In genomic region chrX:111696356-111697282, GRCm38 (mm10) we compare ENCODE assay signal across 8 mouse cellular contexts. TPM values are rescaled to one million over a fixed set of nuclear protein-coding genes. Genes with fewer than 3 reads are reported as not detected.
DNase-seq lines count a peak whose midpoint lies in the region; ATAC-seq and TF ChIP-seq lines count a peak whose summit lies in the region.

TSS of gene Hdx (minus strand) at chrX:111697079.

- H3K4me1 ChIP-seq in ES-E14 (ENCODE audit: control insufficient read depth in 2 of 2, insufficient read depth in 2 of 2, low read length in 2 of 2, poor library complexity in 1 of 2), result no peaks in the 10 kb centered on the region
- no peaks in the 10 kb centered on the region for H3K4me1 ChIP-seq in forebrain, embryonic 16.5 days (replicated peaks; ENCODE audit: control insufficient read depth, insufficient read depth, low read length)
- H3K4me1 ChIP-seq in liver, embryonic 12.5 days, result no peaks in the 10 kb centered on the region
- H3K4me1 ChIP-seq in neural tube, embryonic 14.5 days (ENCODE audit: control insufficient read depth, insufficient read depth, low read length), result no peaks in the 10 kb centered on the region

- in situ Hi-C loops in ES-E14 (cut with MboI; ENCODE audit: low sequenced_read_pairs in 2 of 2, unreplicated experiment in 2 of 2), result no loop called here

- H3K4me2 ChIP-seq in forebrain, embryonic 16.5 days (ENCODE audit: low read length), result peak within 1 kb of the TSS; percentile 56
- peak within 1 kb of the TSS; percentile 56 for H3K4me2 ChIP-seq in liver, embryonic 12.5 days
- H3K4me2 ChIP-seq in neural tube, embryonic 14.5 days (ENCODE audit: low read depth, low read length), result peak within 1 kb of the TSS; percentile 45

- ATAC-seq in forebrain, embryonic 16.5 days, result peak; percentile 97
- no peak for ATAC-seq in liver, embryonic 12.5 days
- ATAC-seq in neural tube, embryonic 14.5 days (ENCODE audit: low read depth), result peak; percentile 95
- ATAC-seq in inflammation-experienced regulatory T-cells, adult 6 months, result no peak

- no peaks in the 10 kb centered on the region for H3K36me3 ChIP-seq in ES-E14 (ENCODE audit: control insufficient read depth, insufficient read depth, low read length, poor library complexity, severe bottlenecking)
- no peaks in the 10 kb centered on the region for H3K36me3 ChIP-seq in forebrain, embryonic 16.5 days (ENCODE audit: control insufficient read depth, insufficient read depth)
- H3K36me3 ChIP-seq in liver, embryonic 12.5 days, result no peaks in the 10 kb centered on the region
- no peaks in the 10 kb centered on the region for H3K36me3 ChIP-seq in neural tube, embryonic 14.5 days (ENCODE audit: control insufficient read depth, insufficient read depth, low read length)

- DNase-seq in ES-E14 (ENCODE audit: low read depth, low spot score), result peak; percentile 56
- peak; percentile 67 to 78 for DNase-seq in cerebellum, adult 18-20 months
- DNase-seq in heart, postnatal 10 days, result peak; percentile 45 to 61
- DNase-seq in kidney, postnatal 36 days, result peak; percentile 43 to 56

- 16% methylated on average over 26 of the region's 26 CpGs for whole genome bisulfite sequencing in forebrain, embryonic 16.5 days
- 16% methylated on average over 26 of the region's 26 CpGs for WGBS in liver, embryonic 12.5 days (ENCODE audit: insufficient replicate concordance)
- 18% methylated on average over 26 of the region's 26 CpGs for WGBS in neural tube, embryonic 14.5 days

- H3K9me3 ChIP-seq in ES-E14 (ENCODE audit: control insufficient read depth, insufficient read depth, low read depth, low read length), result no peaks in the 10 kb centered on the region
- no peaks in the 10 kb centered on the region for H3K9me3 ChIP-seq in forebrain, embryonic 16.5 days (ENCODE audit: control insufficient read depth, low read length)
- no peaks in the 10 kb centered on the region for H3K9me3 ChIP-seq in liver, embryonic 12.5 days (replicated peaks)
- no peaks in the 10 kb centered on the region for H3K9me3 ChIP-seq in neural tube, embryonic 14.5 days (ENCODE audit: control insufficient read depth, low read length)

- intact Hi-C loops in heart, postnatal 10 days (cut with DNase I), result no loop called here

- peak within 1 kb of the TSS; percentile 48 to 73 for H3K4me3 ChIP-seq in ES-E14 (ENCODE audit: insufficient read depth in 1 of 2, low read depth in 1 of 2, low read length in 2 of 2, poor library complexity in 1 of 2, severe bottlenecking in 1 of 2)
- H3K4me3 ChIP-seq in forebrain, embryonic 16.5 days (replicated peaks; ENCODE audit: low read length), result peak within 1 kb of the TSS; percentile 54
- H3K4me3 ChIP-seq in liver, embryonic 12.5 days, result peak within 1 kb of the TSS; percentile 36
- peak within 1 kb of the TSS; percentile 43 for H3K4me3 ChIP-seq in neural tube, embryonic 14.5 days (ENCODE audit: low read depth, low read length)

- H3K27ac ChIP-seq in ES-E14 (ENCODE audit: insufficient read depth, low read depth, low read length, poor library complexity, severe bottlenecking), result no peak within 1 kb of the TSS
- H3K27ac ChIP-seq in forebrain, embryonic 16.5 days (ENCODE audit: low read length), result peak within 1 kb of the TSS; percentile 82
- H3K27ac ChIP-seq in liver, embryonic 12.5 days, result no peak within 1 kb of the TSS
- H3K27ac ChIP-seq in neural tube, embryonic 14.5 days (ENCODE audit: low read depth, low read length), result peak within 1 kb of the TSS; percentile 88

- no peaks in the 10 kb centered on the region for H3K27me3 ChIP-seq in forebrain, embryonic 16.5 days (replicated peaks; ENCODE audit: control insufficient read depth, insufficient read depth, low read length)
- H3K27me3 ChIP-seq in liver, embryonic 12.5 days (replicated peaks), result no peaks in the 10 kb centered on the region
- no peaks in the 10 kb centered on the region for H3K27me3 ChIP-seq in neural tube, embryonic 14.5 days (ENCODE audit: control insufficient read depth, insufficient read depth, low read length)

- 0 out of 2 replicates have a peak within 1 kb of the TSS, but pooled peaks have one; percentile 1 for H3K9ac ChIP-seq in ES-E14 (ENCODE audit: insufficient read depth, low read depth, low read length, poor library complexity, severe bottlenecking)
- peak within 1 kb of the TSS; percentile 67 for H3K9ac ChIP-seq in forebrain, embryonic 16.5 days (replicated peaks; ENCODE audit: low read depth, low read length)
- H3K9ac ChIP-seq in liver, embryonic 12.5 days, result no peak within 1 kb of the TSS
- peak within 1 kb of the TSS; percentile 54 for H3K9ac ChIP-seq in neural tube, embryonic 14.5 days (replicated peaks; ENCODE audit: low read depth, low read length)

TF ChIP-seq in ES-E14, 5 proteins besides CTCF, POLR2A, EP300 and RAD21:
- TF ChIP-seq ZC3H11A (IDR thresholded peaks at IDR 0.05; ENCODE audit: borderline replicate concordance, low read depth, low read length) (no peak), CHD2 (IDR thresholded peaks at IDR 0.05; ENCODE audit: low read depth, low read length) (no peak), ZNF384 (IDR thresholded peaks at IDR 0.05; ENCODE audit: low read depth, low read length) (no peak), MAFK (IDR thresholded peaks at IDR 0.05; ENCODE audit: insufficient read depth, low read depth, low read length) (no peak), HCFC1 (IDR thresholded peaks at IDR 0.05; ENCODE audit: borderline replicate concordance, insufficient read depth, low read length) (no peak)
TF ChIP-seq in ES-E14: peak in this region for 0.

RNA-seq across cellular contexts. Expression of gene Hdx, which starts in this region (rescaled TPM):
- total RNA-seq in ES-E14 (2012; rRNA removed), result 2.5 and 2.6 TPM in 2 replicates
- 1.5 and 1.7 TPM in 2 replicates for polyA plus RNA-seq in forebrain, embryonic 16.5 days (2015; fragmentation: Nextera tagmentation; extraction: Ambion mirVana)
- total RNA-seq in heart, postnatal 10 days (2021), result under 1 TPM; 0.48 to 0.55 TPM
- polyA plus RNA-seq in liver, embryonic 12.5 days (2016; fragmentation: Nextera tagmentation; extraction: Ambion mirVana), result 0.14 and 0.15 TPM in 2 replicates
- 2.9 and 3.2 TPM in 2 replicates for polyA plus RNA-seq in neural tube, embryonic 14.5 days (2014; fragmentation: Nextera tagmentation; extraction: Ambion mirVana)
- polyA plus RNA-seq in inflammation-experienced regulatory T-cells, adult 6 months (2017; shearing (Covaris generic)), result not detected

Comparison
In these comparisons a context has a peak if more than half of its experiments do, and no peak if none do; other contexts are left out.
1. Peak in DNase-seq in heart, postnatal 10 days; RNA of the gene not detected or under 1 TPM.
2. H3K27ac ChIP-seq: peak in forebrain, embryonic 16.5 days (single experiment) and neural tube, embryonic 14.5 days (single experiment); none in ES-E14 (single experiment) and liver, embryonic 12.5 days (single experiment).
3. ATAC-seq: peak in forebrain, embryonic 16.5 days (single experiment) and neural tube, embryonic 14.5 days (single experiment); none in liver, embryonic 12.5 days (single experiment) and inflammation-experienced regulatory T-cells, adult 6 months (single experiment).
4. Peak in every context shown above with its lines, with median percentiles within 50 percentile points of each other: DNase-seq, H3K4me3 ChIP-seq and H3K4me2 ChIP-seq.